Comparison of ENCODE assay signal across 16 mouse cellular contexts in genomic region chr8:87819263-87819662, GRCm38 (mm10).
"Had no signal": no experiment of that assay in that cellular context is flagged by ENCODE, and none has a peak within 500 bp of the region (broad histone marks: within the 10 kb centered on the region; RNA-seq: fewer than 3 reads in every experiment).

No protein-coding gene starts in this region.

- DNase-seq: retina, postnatal 1 day; right cerebral cortex, adult 18-20 months; right cerebral cortex, postnatal 14 days; right cerebral cortex, postnatal 25 days; right cerebral cortex, postnatal 4 days; spleen, adult 18-20 months; thymus, adult 18-20 months; thymus, adult 2 months; thymus, postnatal 14 days; thymus, postnatal 25 days; thymus, postnatal 36 days; thymus, postnatal 4 days had no signal

- H3K36me3 ChIP-seq: neural tube, embryonic 13.5 days; neural tube, embryonic 15.5 days; stomach, embryonic 15.5 days had no signal

- H3K9me3 ChIP-seq: neural tube, embryonic 13.5 days; neural tube, embryonic 15.5 days; stomach, embryonic 15.5 days had no signal

- H3K27me3 ChIP-seq: neural tube, embryonic 13.5 days; neural tube, embryonic 15.5 days; stomach, embryonic 15.5 days had no signal

- H3K4me2 ChIP-seq: neural tube, embryonic 13.5 days; neural tube, embryonic 15.5 days; stomach, embryonic 15.5 days had no signal

- H3K27ac ChIP-seq: neural tube, embryonic 13.5 days; neural tube, embryonic 15.5 days; stomach, embryonic 15.5 days; stomach, postnatal 0 days had no signal

- H3K4me3 ChIP-seq: neural tube, embryonic 13.5 days; neural tube, embryonic 15.5 days; stomach, embryonic 15.5 days had no signal

- H3K9ac ChIP-seq: neural tube, embryonic 13.5 days; neural tube, embryonic 15.5 days; stomach, embryonic 15.5 days had no signal
